Mouse (Mus musculus): ENCODE data around the gene Stk11. TPM values are rescaled to one million over a fixed set of nuclear protein-coding genes. Genes with fewer than 3 reads are reported as not detected.

Stk11 gene
- total RNA-seq (2021): 100 to 1,000 TPM; 137 to 165 TPM

DNA sequence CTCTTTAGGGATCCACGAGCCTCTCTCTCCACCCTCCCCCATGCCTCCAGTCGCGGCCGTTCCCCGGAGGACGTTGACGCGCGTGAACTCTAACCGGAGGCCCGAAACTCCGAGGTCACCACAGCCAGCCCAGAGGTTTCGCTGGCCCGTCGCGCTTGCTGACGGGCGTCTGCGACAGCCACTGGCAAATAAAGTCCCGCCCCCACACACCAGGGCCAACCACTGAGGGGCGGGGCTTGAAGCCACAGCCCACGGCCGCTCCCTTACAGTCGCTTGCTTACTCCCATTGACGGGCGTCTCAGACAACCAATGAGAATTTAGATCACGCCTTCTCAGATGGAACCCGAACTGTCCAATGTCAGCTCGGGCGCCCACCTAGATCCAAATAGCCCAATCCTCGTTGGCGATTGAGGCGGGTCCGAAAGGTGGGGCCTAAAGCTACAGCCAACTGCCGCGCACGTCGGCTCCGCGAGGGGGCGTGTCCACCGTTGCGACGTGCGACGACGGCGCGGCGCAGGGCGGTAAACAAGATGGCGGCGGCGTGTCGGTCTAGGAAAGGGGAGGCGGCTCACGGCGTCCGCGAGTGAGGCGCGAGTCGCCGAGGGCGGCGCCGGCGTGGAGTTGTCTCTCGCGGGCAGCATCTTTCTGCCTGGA is at the start of gene Stk11:
Gene Stk11 (plus strand): TSS at position 514 of the 654 bp plus-strand sequence.
- intact Hi-C loops (cut with DNase I): loop anchor here (2.0 kb wide), 2 partner anchors 81 to 155 kb away; partner anchors contain the start of gene Wdr18
- peak; percentile 97 to 99 for DNase-seq

GRCm38 (mm10) chr10:80069251-80069650 is 46.4 kb upstream of the Stk11 start:
- intact Hi-C loops (cut with DNase I): no loop called here
- no peak for DNase-seq

DNA sequence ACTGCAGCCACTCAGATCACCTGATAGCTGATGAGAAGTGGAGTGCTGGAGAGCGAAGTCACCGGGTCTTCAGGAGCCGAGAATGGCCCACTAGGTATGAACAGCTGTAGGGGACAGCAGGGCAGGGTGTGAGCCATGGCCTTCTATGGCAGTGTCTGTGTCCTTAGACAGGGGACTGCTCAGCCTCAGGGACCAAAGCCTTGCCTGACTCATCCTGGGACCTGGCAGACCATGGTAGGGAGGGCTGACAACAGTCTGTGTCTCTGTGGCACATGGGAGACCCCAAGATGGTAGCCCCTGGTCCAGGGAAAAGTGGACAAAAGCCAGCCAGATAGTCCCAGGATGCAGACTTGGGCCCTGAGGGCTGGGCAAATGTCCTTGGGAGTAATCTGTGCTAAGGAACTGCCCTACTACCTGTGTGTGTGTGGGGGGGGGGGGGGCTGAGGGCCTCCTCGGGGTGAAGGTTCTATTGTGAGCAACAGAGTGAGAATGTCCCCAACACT is 45.6 kb upstream of the Stk11 start:
- intact Hi-C loops (cut with DNase I): loop anchor here (5.0 kb wide), 1 partner anchor 42 kb away; no protein-coding TSS in a partner anchor
- DNase-seq: no peak

GRCm38 (mm10) chr10:80070837-80071515 is 44.6 kb upstream of the Stk11 start:
- intact Hi-C loops (cut with DNase I): loop anchor here (5.0 kb wide), 1 partner anchor 41 kb away; no protein-coding TSS in a partner anchor
- DNase-seq: peak; percentile 86 to 87

DNA sequence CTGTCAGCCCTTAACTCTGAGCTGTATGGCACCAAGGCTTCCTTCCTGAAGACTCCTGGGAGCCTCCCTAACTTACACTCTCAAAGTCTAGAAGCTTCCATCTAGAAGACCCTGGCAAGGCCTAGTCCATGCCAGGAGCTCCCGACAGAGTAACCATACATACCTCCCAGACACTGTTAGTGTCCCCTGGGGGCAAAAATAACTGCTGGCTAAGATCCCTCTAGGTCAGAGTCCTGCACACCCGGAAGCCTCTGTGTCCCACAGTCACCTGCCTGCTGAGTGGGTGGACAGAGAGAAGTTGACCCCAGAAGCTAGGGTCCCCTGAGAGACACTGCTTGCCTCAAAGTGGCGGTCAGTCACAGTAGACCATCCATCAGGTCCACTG is 44.1 kb upstream of the Stk11 start:
- intact Hi-C loops (cut with DNase I): loop anchor here (5.0 kb wide), 1 partner anchor 41 kb away; no protein-coding TSS in a partner anchor
- DNase-seq: no peak

DNA sequence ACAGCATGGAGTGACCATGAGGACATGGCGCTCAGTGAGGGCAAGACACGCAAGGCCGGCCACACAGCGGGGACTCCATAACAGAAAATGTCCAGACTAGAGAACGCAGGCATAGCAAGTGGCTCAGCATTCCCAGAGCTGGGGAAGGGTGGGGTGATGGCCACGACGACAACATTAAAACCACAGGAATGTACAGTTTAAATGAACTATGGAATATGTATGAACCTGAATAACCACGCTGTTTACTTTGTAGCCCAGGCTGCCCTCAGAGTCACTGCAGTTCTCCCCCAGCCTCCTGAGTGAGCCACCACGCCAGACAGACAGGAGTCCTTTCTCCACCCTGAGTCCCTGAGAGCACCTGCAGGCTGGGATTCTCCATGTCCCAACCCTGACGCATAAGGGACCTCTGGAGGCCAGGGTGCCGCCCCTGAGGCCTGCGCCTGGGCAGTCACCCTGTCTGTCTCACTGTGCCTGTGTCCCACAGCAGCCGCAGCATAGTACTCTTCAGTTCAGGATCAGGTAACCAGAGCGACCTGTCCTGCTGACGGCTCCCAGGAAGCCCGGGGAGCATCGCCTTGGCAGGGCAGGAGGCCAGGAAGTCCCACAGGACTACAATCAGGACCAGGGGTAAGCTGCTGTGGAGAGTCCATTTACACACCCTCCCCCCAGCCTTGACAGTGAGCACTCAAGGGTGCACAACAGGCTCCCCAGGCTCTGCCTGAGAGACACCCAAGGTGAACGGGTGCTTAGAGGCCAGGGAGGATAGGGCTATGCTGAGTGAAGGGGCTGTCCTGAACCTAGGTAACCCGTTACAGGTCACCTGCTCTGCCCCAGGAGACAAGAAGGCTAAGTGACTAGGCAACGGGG is 42.7 kb upstream of the Stk11 start:
- intact Hi-C loops (cut with DNase I): loop anchor here (5.0 kb wide), 1 partner anchor 39 kb away; no protein-coding TSS in a partner anchor
- DNase-seq: no peak

DNA sequence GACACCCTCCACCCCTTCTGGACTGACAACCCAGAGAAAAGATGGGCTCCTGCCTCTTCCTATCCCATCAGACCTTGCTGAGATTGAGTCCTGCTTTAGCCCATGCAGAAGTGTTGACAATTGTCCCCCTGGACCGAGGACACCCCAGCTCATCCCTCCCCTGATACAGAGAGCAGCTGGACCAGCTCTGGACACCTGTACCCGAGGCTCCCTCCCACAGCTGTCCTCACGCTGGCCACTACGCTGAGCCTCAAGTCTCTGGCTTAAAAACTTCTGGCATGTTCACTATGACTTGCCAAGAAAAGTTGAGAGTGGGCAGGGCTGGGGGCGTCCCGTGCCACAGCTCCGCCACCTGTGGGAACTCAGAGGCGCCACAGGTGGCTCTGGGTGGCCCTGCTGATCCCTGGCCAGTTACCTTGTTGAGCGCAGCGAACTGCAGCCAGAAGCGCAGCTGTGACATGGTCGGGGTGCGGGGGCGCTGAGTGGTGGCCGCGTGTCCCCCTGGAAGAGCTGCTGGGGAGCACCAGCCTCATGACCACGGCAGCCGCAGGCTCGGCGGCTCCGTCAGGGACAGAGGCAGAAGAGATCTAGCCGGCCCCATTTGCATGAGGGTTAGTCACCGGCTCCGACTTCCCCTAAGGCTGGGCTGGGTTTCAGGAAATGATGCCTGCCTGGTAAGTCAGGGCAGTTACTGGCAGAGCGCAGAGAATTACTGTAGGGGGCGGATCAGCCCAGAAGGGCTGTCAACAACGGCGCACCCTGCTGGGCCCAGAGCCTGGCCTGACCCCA is 40.6 kb upstream of the Stk11 start:
- peak; percentile 72 to 74 for DNase-seq
- intact Hi-C loops (cut with DNase I): loop anchor here (5.0 kb wide), 1 partner anchor 37 kb away; no protein-coding TSS in a partner anchor

DNA sequence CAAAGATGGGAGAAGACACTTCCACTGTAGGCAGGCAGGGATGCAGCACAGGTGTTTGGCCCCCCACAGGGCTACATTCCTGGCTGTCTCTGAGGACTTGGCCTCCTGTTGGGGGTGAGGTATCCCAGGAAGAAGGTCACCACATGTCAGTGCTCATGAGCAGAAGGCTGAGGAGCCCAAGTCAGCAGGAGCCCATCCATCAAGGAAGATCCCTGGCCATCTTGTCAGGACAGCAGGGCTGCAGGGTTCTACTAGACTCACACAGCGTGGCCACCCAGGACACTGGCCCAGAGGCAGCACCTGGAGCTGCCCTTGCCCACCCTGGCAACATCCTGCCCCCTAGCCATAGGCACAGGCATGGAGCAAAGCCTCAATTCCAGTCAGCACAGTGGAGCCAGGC is 39.7 kb upstream of the Stk11 start:
- intact Hi-C loops (cut with DNase I): no loop called here
- no peak for DNase-seq

- no peak for DNase-seq
- intact Hi-C loops (cut with DNase I): no loop called here
Observed at GRCm38 (mm10) chr10:80076386-80076785, 39.2 kb upstream of the Stk11 start.

- intact Hi-C loops (cut with DNase I): no loop called here
Observed at GRCm38 (mm10) chr10:80077312-80077711, 38.3 kb upstream of the Stk11 start.

DNA sequence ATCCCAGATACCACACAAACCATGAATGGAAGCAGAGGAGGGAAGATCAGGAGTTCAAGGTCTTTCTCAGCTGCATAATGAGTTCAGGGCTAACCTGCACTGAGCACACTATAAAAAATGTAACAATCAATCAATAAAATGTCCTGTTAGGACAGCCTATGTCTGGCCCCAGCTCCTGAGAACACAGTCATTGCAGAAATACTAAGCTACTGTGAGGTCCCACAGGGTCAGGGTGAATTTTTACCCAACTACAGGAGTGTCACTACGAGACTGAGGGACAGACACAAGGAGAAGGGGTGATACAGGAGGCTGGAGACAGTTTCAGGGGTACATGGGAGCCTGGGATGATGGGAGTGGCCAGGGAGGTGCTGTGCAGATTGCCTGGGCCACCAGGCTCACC is 37.2 kb upstream of the Stk11 start:
- intact Hi-C loops (cut with DNase I): no loop called here
- DNase-seq: no peak

More at GRCm38 (mm10) chr10:80077312-80077711, 38.3 kb upstream of the Stk11 start:
- no peak for DNase-seq

- DNase-seq: no peak
- intact Hi-C loops (cut with DNase I): no loop called here
Observed at GRCm38 (mm10) chr10:80080396-80081070, 35.1 kb upstream of the Stk11 start.

DNA sequence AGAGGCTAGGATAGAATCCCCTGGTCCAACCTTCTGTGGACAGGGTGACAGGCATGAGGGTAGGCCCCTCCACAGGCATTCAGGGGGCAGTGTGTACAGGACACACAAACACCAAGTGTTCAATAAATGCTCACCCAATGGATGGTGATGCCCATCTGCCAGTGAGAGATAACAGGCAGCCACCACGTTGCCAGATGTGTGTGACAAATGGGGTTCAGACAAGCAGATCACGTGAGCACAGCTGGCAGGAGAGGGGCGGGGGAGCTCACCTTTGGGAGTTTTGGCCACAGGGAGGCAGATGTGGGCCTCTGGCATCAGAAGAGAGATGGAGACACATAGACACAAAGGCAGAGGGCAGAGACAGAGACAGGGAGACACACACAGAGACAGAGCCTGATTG is 34.5 kb upstream of the Stk11 start:
- intact Hi-C loops (cut with DNase I): no loop called here
- no peak for DNase-seq

DNA sequence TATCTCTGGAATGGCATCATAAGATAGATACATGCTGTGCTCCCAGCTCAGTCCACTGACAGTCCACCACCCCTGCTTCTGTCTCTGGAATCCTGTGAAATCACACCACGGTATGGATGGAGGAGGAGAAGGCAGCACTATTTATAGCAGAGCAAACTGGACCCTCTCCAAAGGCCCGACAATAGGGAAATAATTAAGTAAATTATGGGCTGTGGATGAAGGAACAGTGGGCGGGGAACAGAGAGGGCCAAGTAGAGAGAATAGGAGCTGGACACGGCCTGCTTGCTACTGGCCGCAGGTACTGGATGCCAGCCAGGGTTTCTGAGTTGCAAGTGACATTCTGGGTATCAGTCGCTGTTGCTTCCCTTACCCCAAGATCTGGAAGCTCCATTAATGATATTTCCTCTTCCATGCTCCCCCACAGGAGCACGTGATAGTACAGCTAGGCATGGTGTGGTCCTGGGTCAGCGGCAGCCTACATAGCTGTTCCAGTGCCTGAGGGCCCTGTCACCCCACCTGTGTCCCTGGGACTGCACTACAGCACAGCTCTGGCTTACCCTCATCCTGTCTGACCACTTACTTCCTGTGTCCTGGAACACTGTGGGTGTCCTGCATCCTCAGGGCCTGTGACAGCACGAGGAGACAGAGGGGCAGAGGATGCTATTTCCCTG is 30.7 kb upstream of the Stk11 start:
- no peak for DNase-seq
- intact Hi-C loops (cut with DNase I): loop anchor here (2.0 kb wide), 1 partner anchor 24 kb away; no protein-coding TSS in a partner anchor

DNA sequence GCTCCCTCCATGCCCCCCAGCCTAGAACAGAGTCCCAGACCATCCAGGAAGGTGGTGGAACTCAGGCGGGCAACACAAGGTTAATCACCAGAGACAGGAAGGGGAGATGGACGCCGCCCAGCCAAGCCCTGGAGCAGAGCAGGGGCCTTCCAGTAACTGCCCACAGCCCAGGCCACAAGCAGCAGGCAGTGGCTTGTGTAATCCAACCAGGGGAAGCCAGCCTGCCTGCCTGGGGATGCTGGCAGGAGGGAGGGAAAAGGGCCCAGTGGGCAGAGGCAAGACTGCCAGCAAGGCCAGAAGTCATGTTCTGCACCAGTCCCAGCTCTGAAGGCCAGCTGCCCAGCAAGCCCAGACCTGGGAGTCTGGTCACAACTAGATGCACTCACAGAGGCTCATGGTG is 28.8 kb upstream of the Stk11 start:
- intact Hi-C loops (cut with DNase I): no loop called here

GRCm38 (mm10) chr10:80087483-80087882 is 28.1 kb upstream of the Stk11 start:
- intact Hi-C loops (cut with DNase I): no loop called here
- no peak for DNase-seq

More for the DNA sequence above, 28.8 kb upstream of the Stk11 start:
- DNase-seq: no peak

- intact Hi-C loops (cut with DNase I): no loop called here
- DNase-seq: no peak
Observed at GRCm38 (mm10) chr10:80089146-80089545, 26.5 kb upstream of the Stk11 start.

DNA sequence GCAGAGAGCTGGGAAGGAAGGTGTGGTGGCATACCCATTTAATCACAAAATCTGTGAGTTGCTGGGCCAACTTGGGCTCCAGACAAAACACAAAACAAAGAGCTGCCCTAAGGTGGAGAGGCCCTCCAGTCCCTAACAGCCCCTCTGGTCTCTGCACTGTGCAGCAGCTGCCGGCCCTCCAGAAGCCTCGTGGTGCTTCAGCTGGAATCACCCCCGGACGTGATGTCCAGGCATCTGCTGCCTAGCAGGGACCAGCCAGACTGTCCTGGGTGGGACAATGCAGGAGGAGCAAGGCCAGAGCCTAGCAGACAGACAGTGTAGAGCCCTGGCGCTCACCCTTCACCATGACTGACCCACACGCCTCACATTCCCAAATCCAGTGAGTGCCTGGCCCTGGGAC is 24.1 kb upstream of the Stk11 start:
- intact Hi-C loops (cut with DNase I): no loop called here
- no peak for DNase-seq

DNA sequence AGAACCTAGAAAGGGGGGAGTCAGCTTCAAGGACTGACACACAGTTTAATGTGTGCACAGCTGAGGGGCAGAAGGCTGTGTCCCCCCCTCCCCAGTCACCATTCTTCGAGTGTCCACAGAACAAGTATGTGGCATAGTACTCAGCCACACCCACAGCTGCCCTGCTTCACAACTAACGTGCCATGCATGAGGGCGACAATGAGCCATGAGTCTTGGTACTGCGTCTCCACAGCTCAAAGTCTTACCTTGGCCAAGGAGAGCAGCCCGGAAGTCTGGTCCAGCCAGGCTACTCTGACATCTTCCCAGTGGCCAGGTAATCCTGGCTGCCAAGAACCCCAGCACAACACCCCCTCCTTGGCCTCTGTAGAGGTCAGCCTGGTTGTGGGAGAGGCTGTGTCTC is 22.9 kb upstream of the Stk11 start:
- intact Hi-C loops (cut with DNase I): no loop called here
- no peak for DNase-seq
